ENCODE assay signal across 22 mouse cellular contexts in genomic region chr5:30659042-30659441, GRCm38 (mm10). TPM values are rescaled to one million over a fixed set of nuclear protein-coding genes. Genes with fewer than 3 reads are reported as not detected.
DNase-seq lines count a peak whose midpoint lies in the region; TF ChIP-seq lines count a peak whose summit lies in the region.
"Had no signal": no experiment of that assay in that cellular context is flagged by ENCODE, and none has a peak within 500 bp of the region (broad histone marks: within the 10 kb centered on the region; RNA-seq: fewer than 3 reads in every experiment).

No protein-coding gene starts in this region.

- H3K36me3 ChIP-seq in ES-Bruce4 (ENCODE audit: control insufficient read depth, insufficient read depth, low read length, poor library complexity, severe bottlenecking): no peaks in the 10 kb centered on the region

- TF ChIP-seq CTCF in ES-Bruce4 (IDR thresholded peaks at IDR 0.05; ENCODE audit: low read depth, low read length): no peak

- DNase-seq in ES-CJ7 (ENCODE audit: low read depth, low spot score) (peak; percentile 36), ZHBTc4 (ENCODE audit: low read depth, low spot score) (peak; percentile 74)
- DNase-seq in layer of hippocampus, postnatal 25 days (ENCODE audit: extremely low spot score in 1 of 2, low spot score in 1 of 2): no peak
- DNase-seq in layer of hippocampus, postnatal 14 days (ENCODE audit: low spot score in 2 of 2): no peak
- DNase-seq: adrenal gland, adult 2 months; adrenal gland, postnatal 10 days; adrenal gland, postnatal 25 days; cerebellum, adult 11 months; cerebellum, adult 18-20 months; cerebellum, adult 8-10 months; cerebellum, adult 9-11 months; cerebellum, postnatal 14 days; cerebellum, postnatal 36 days; embryo, embryonic 11 days had no signal

- no peak overlapping the region for H3K4me3 ChIP-seq in ES-Bruce4 (ENCODE audit: low read depth, low read length)
- H3K4me3 ChIP-seq: embryonic facial prominence, embryonic 13.5 days; embryonic facial prominence, embryonic 15.5 days; erythroblast, embryonic 14.5 days; forebrain, embryonic 10.5 days; forebrain, embryonic 12.5 days had no signal

- no peak for TF ChIP-seq EP300 in ES-Bruce4 (IDR thresholded peaks at IDR 0.05; ENCODE audit: insufficient read depth, low read depth, low read length)

- H3K27ac ChIP-seq in ES-Bruce4 (ENCODE audit: insufficient read depth, low read length): peak overlapping the region; percentile 32
- H3K27ac ChIP-seq: embryonic facial prominence, embryonic 13.5 days; embryonic facial prominence, embryonic 15.5 days; forebrain, embryonic 10.5 days; forebrain, embryonic 12.5 days had no signal

- H3K27me3 ChIP-seq in ES-Bruce4 (ENCODE audit: control insufficient read depth, insufficient read depth, low read length, poor library complexity, severe bottlenecking): no peaks in the 10 kb centered on the region
- H3K27me3 ChIP-seq: embryonic facial prominence, embryonic 13.5 days; embryonic facial prominence, embryonic 15.5 days; forebrain, embryonic 12.5 days had no signal

- H3K4me1 ChIP-seq in ES-Bruce4 (ENCODE audit: control insufficient read depth, insufficient read depth, low read length): peaks cover 3% of the 10 kb centered on the region
- H3K4me1 ChIP-seq: embryonic facial prominence, embryonic 13.5 days; embryonic facial prominence, embryonic 15.5 days; forebrain, embryonic 10.5 days; forebrain, embryonic 12.5 days had no signal

- H3K9me3 ChIP-seq in ES-Bruce4 (replicated peaks; ENCODE audit: control insufficient read depth, insufficient read depth, low read length, poor library complexity, severe bottlenecking): 0 out of 2 replicates have a peak, but pooled peaks cover 4% of the 10 kb centered on the region
- H3K9me3 ChIP-seq: embryonic facial prominence, embryonic 13.5 days; embryonic facial prominence, embryonic 15.5 days; forebrain, embryonic 12.5 days had no signal

- no peak overlapping the region for H3K9ac ChIP-seq in ES-Bruce4 (ENCODE audit: low read depth, poor library complexity, severe bottlenecking)
- H3K9ac ChIP-seq: embryonic facial prominence, embryonic 13.5 days; embryonic facial prominence, embryonic 15.5 days; forebrain, embryonic 12.5 days had no signal

- TF ChIP-seq POLR2A in ES-Bruce4 (IDR thresholded peaks at IDR 0.05; ENCODE audit: insufficient read depth, low read length): no peak

RNA-seq across cellular contexts. Expression of gene Cenpa, which starts 7.5 kb away (rescaled TPM):
- 257 and 258 TPM in 2 replicates for polyA plus RNA-seq in ES-Bruce4 (2011; ENCODE audit: insufficient read depth, insufficient read length, low read depth, missing spikeins)
- total RNA-seq in layer of hippocampus, postnatal 25 days (2021): 1 to 10 TPM; 3.8 to 3.9 TPM
- total RNA-seq in layer of hippocampus, postnatal 14 days (2021): 1 to 10 TPM; 4.8 to 5.5 TPM

RNA-seq across cellular contexts. Expression of gene Slc35f6, which starts 11.3 kb away (rescaled TPM):
- 14.3 and 17.6 TPM in 2 replicates for polyA plus RNA-seq in ES-Bruce4 (2011; ENCODE audit: insufficient read depth, insufficient read length, low read depth, missing spikeins)
- 10 to 100 TPM; 34.7 to 35.3 TPM for total RNA-seq in layer of hippocampus, postnatal 25 days (2021)
- 10 to 100 TPM; 32.6 to 32.7 TPM for total RNA-seq in layer of hippocampus, postnatal 14 days (2021)

RNA-seq across cellular contexts. Expression of gene Dpysl5, which starts 52.3 kb away (rescaled TPM):
- 33.4 and 35.2 TPM in 2 replicates for polyA plus RNA-seq in ES-Bruce4 (2011; ENCODE audit: insufficient read depth, insufficient read length, low read depth, missing spikeins)
- total RNA-seq in layer of hippocampus, postnatal 25 days (2021): 10 to 100 TPM; 40.5 to 46.6 TPM
- 100 to 1,000 TPM; 114 to 115 TPM for total RNA-seq in layer of hippocampus, postnatal 14 days (2021)
- total RNA-seq: common myeloid progenitor, adult 5-6 weeks; MEL had no signal
- polyA plus RNA-seq: erythroblast, embryonic 14.5 days had no signal

Comparison
In these comparisons a context has a peak if more than half of its experiments do, and no peak if none do; other contexts are left out.
1. DNase-seq: peak in ES-CJ7 (single experiment) and ZHBTc4 (single experiment); none in layer of hippocampus, postnatal 25 days (0 of 2) and layer of hippocampus, postnatal 14 days (0 of 2).